Mouse (Mus musculus) thymus, postnatal 36 days (tissue): ENCODE results near the gene Itga8.

Source experiments
- DNase-seq, 2 experiments: peaks; one replicate each; pipeline ENCODE4 v3.0.0; 2022; ENCODE audit warnings: mixed read lengths in 2 of 2

Itga8 gene

DNA sequence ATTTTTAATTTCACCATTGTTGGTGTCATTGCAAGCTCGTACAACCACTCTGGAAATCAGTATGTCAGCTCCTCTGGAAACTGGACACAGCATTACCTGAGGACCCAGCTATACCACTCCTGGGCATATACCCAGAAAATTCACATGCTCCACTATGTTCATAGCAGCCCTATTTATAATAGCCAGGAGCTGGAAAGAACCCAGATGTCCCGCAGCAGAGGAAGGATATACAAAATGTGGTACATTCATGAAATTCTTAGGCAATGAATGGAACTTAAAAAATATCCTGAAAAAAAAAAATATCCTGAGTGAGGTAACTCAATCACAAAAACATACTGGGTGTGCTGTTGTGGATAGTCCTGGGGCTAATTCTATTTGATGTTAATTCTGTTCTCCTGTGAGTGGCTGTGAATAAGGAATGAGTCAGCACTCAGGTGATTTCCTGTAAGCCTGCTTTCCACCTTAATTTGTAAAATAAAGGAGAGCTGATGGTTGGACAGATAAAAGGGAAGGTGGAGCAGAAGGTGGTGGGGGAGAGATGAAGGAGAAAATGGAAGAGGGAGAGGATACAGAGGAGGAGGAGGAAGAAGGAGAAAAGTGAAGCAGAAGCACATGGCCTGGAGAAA, 224.3 kb downstream of the Itga8 start:
- DNase-seq = no peak

DNA sequence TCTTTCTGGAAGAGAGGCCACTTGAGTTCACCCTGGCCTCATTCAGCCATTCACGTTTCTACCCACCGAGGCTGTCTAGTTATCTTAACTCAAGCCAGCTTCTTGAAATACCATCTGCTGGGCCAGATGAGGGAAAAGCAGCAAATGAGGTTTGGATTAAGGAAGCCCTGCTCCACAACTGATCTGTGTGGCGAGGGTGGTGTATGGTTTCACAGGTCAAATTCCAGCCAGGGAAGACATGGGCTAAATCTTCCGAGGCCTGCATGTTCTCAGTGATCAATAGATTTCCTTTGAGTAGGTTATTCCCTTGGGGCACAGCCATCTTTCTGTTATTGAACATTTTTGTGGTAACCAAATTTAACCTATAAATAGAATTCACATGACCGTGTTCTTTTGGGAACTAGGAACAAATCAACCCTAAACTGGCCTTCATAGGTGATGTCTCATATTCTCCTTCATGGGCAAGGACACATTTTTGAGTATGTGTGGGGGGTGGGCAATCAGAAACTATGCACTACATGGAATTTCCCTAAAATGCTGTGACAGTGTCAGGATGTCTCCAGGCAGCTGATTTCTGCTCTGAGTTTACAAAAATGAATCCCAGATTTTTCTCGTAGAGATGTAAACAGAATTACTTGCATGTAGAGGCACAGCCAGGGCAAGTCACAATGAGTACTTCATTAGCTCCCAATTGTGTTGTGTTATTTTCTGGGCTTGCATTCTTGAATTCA, 235.9 kb downstream of the Itga8 start:
- DNase-seq = no peak

DNA sequence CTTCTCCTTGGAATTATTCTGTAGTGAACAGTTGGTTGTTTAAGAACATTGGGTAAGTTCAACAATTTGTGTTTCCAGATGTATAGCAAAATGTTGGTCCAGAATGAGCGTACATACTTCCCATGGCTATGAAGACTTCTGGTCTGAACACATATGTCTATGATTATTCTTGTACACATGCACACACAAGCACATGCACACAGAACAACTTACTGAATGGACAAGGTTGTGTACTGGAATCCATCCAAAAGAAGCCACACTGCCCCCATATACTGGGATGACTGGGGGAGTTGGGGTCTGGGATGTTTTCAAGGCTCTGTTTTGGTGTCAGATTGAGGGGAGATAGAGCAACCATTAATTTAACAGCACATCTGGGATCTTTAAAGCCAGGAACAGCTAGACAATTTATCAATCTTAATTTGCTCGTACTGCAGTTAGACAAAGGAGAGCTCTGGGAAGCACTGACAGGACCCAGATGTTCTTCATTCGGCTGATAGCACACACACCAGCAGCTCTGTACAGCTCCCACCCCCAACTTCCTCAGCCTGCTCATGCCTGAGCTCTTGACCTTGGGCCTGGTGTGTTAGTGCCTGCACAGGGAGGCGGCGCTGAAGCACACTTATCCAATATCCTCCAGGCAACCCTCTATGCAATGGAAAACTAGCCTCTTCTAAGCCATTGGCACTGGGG, 241.5 kb downstream of the Itga8 start:
- no peak for DNase-seq
